Comparison of ENCODE assay signal across 26 mouse cellular contexts in the genomic region with DNA sequence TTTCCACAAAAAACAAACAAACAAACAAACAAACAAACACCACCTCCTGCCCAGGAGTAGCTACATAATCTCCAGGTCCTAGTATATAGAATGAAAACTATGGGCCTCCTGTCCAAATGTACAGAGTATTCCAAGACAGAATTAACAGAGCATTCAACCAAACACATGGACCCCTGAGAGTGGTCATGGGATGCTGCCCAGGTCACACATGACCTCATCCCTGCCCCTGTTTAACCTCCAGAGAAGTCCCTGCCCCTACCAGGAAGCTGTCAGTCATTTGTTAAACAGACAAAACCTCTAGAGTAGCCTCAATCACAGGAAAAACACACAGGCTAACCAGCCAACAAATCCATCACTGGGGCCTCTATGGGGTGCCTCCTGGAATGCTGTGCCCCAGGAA. TPM values are rescaled to one million over a fixed set of nuclear protein-coding genes. Genes with fewer than 3 reads are reported as not detected.
DNase-seq lines count a peak whose midpoint lies in the region; ATAC-seq and TF ChIP-seq lines count a peak whose summit lies in the region.
"Had no signal": no experiment of that assay in that cellular context is flagged by ENCODE, and none has a peak within 500 bp of the region (broad histone marks: within the 10 kb centered on the region; RNA-seq: fewer than 3 reads in every experiment).

No protein-coding gene starts in this region.

- H3K27me3 ChIP-seq in kidney, embryonic 15.5 days, result no peaks in the 10 kb centered on the region
- no peaks in the 10 kb centered on the region for H3K27me3 ChIP-seq in kidney, embryonic 16.5 days (ENCODE audit: insufficient read depth, low read length)
- no peaks in the 10 kb centered on the region for H3K27me3 ChIP-seq in neural tube, embryonic 15.5 days (replicated peaks)
- no peaks in the 10 kb centered on the region for H3K27me3 ChIP-seq in thymus, adult 2 months (ENCODE audit: control insufficient read depth, insufficient read depth, low read length)
- H3K27me3 ChIP-seq: CH12.LX, Patski had no signal

- H3K9me3 ChIP-seq in kidney, embryonic 15.5 days (replicated peaks), result no peaks in the 10 kb centered on the region
- no peaks in the 10 kb centered on the region for H3K9me3 ChIP-seq in kidney, embryonic 16.5 days (ENCODE audit: low read length)
- no peaks in the 10 kb centered on the region for H3K9me3 ChIP-seq in neural tube, embryonic 15.5 days (replicated peaks)
- H3K9me3 ChIP-seq: G1E had no signal

- TF ChIP-seq POLR2A in thymus, adult 2 months (IDR thresholded peaks at IDR 0.05; ENCODE audit: control insufficient read depth, extremely low read depth, insufficient read depth, low read length, poor library complexity), result no peak

- H3K4me1 ChIP-seq in kidney, embryonic 15.5 days, result 0 out of 2 replicates have a peak, but pooled peaks cover 3% of the 10 kb centered on the region
- no peaks in the 10 kb centered on the region for H3K4me1 ChIP-seq in kidney, embryonic 16.5 days (ENCODE audit: insufficient read depth, low read length)
- no peaks in the 10 kb centered on the region for H3K4me1 ChIP-seq in neural tube, embryonic 15.5 days
- H3K4me1 ChIP-seq in thymus, adult 2 months (replicated peaks; ENCODE audit: control insufficient read depth, insufficient read depth, low read length), result no peaks in the 10 kb centered on the region

- H3K4me2 ChIP-seq in kidney, embryonic 15.5 days, result no peak overlapping the region
- no peak overlapping the region for H3K4me2 ChIP-seq in kidney, embryonic 16.5 days (replicated peaks; ENCODE audit: low read depth, low read length)
- no peak overlapping the region for H3K4me2 ChIP-seq in neural tube, embryonic 15.5 days

- no peak overlapping the region for H3K4me3 ChIP-seq in kidney, embryonic 15.5 days (replicated peaks)
- no peak overlapping the region for H3K4me3 ChIP-seq in kidney, embryonic 16.5 days (ENCODE audit: low read length)
- no peak overlapping the region for H3K4me3 ChIP-seq in neural tube, embryonic 15.5 days (replicated peaks)
- H3K4me3 ChIP-seq in thymus, adult 2 months (ENCODE audit: control insufficient read depth, insufficient read depth, low read length), result no peak overlapping the region

- H3K27ac ChIP-seq in kidney, embryonic 15.5 days, result no peak overlapping the region
- H3K27ac ChIP-seq in kidney, embryonic 16.5 days (ENCODE audit: low read length), result no peak overlapping the region
- no peak overlapping the region for H3K27ac ChIP-seq in neural tube, embryonic 15.5 days (replicated peaks)
- no peak overlapping the region for H3K27ac ChIP-seq in thymus, adult 2 months (ENCODE audit: control insufficient read depth, insufficient read depth, low read length)

- ATAC-seq in kidney, embryonic 15.5 days (replicated peaks; ENCODE audit: low FRiP score), result peak; percentile 66; the same call in 1 of the 2 replicates
- ATAC-seq in kidney, embryonic 16.5 days (ENCODE audit: low FRiP score, low TSS enrichment), result peak; percentile 57; the same call in 1 of the 2 replicates
- ATAC-seq in neural tube, embryonic 15.5 days (ENCODE audit: low FRiP score), result no peak
- ATAC-seq: activated CD4-positive, CD25-positive, alpha-beta regulatory T cell, adult 4 months; CD4-positive, CD25-positive, alpha-beta regulatory T cell, adult 4 months; Patski had no signal

- no peak for TF ChIP-seq CTCF in thymus, adult 2 months (IDR thresholded peaks at IDR 0.05; ENCODE audit: borderline replicate concordance, control insufficient read depth, extremely low read depth, insufficient read depth, low read length, poor library complexity)

- no peak overlapping the region for H3K9ac ChIP-seq in kidney, embryonic 15.5 days
- no peak overlapping the region for H3K9ac ChIP-seq in kidney, embryonic 16.5 days (replicated peaks; ENCODE audit: low read length)
- H3K9ac ChIP-seq in neural tube, embryonic 15.5 days (replicated peaks), result no peak overlapping the region

- no peaks in the 10 kb centered on the region for H3K36me3 ChIP-seq in kidney, embryonic 15.5 days
- no peaks in the 10 kb centered on the region for H3K36me3 ChIP-seq in kidney, embryonic 16.5 days (ENCODE audit: insufficient read depth, low read length)
- no peaks in the 10 kb centered on the region for H3K36me3 ChIP-seq in neural tube, embryonic 15.5 days
- H3K36me3 ChIP-seq in thymus, adult 2 months (ENCODE audit: control insufficient read depth, insufficient read depth, low read length), result no peaks in the 10 kb centered on the region
- H3K36me3 ChIP-seq: G1E had no signal

- DNase-seq in kidney, adult 18-20 months, result no peak
- no peak for DNase-seq in kidney, adult 9 months
- DNase-seq in 3T3-L1 (ENCODE audit: low read depth, low spot score) (peak; percentile 19), NIH3T3 (ENCODE audit: low read depth) (peak; percentile 6)
- DNase-seq in thymus, adult 2 months, result no peak
- DNase-seq: adrenal gland, adult 2 months; adrenal gland, adult 8-10 months; adrenal gland, postnatal 10 days; adrenal gland, postnatal 14 days; adrenal gland, postnatal 25 days; adrenal gland, postnatal 36 days; B cell, adult 2 months; cerebellum, adult 11 months; cerebellum, adult 11-12 months; cerebellum, adult 18-20 months; cerebellum, adult 2 months had no signal

RNA-seq across cellular contexts. Expression of gene Gm14085, which starts 8.2 kb away (rescaled TPM):
- 0.12 TPM in 2 replicates for polyA plus RNA-seq in kidney, embryonic 15.5 days (2015; fragmentation: Nextera tagmentation; extraction: Ambion mirVana)
- 0.07 and 0.08 TPM in 2 replicates for polyA plus RNA-seq in kidney, embryonic 16.5 days (2015; fragmentation: Nextera tagmentation; extraction: Ambion mirVana)
- polyA plus RNA-seq in neural tube, embryonic 15.5 days (2015; fragmentation: Nextera tagmentation; extraction: Ambion mirVana), result not detected in 2 replicates
- 4.7 and 4.8 TPM in 2 replicates for polyA plus RNA-seq in thymus, adult 2 months (2012; rRNA removed)
- polyA plus RNA-seq: brain, embryonic 14.5 days; C2C12; cerebellum, adult 2 months; Patski had no signal

RNA-seq across cellular contexts. Expression of gene Slc28a2, which starts 50.3 kb away (rescaled TPM):
- polyA plus RNA-seq in kidney, embryonic 15.5 days (2015; fragmentation: Nextera tagmentation; extraction: Ambion mirVana), result 0.54 and 0.82 TPM in 2 replicates
- polyA plus RNA-seq in kidney, embryonic 16.5 days (2015; fragmentation: Nextera tagmentation; extraction: Ambion mirVana), result 0.60 TPM in 2 replicates
- 3.1 TPM in 1 of 2 replicates, not detected in the other for polyA plus RNA-seq in neural tube, embryonic 15.5 days (2015; fragmentation: Nextera tagmentation; extraction: Ambion mirVana)
- 22.9 and 28.7 TPM in 2 replicates for polyA plus RNA-seq in thymus, adult 2 months (2012; rRNA removed)
- polyA plus RNA-seq: Patski had no signal

Comparison
In these comparisons a context has a peak if more than half of its experiments do, and no peak if none do; other contexts are left out.
1. DNase-seq: peak in 3T3-L1 (single experiment) and NIH3T3 (single experiment); none in kidney, adult 18-20 months (single experiment), kidney, adult 9 months (single experiment) and thymus, adult 2 months (single experiment).